Mouse (Mus musculus): ENCODE measurements around the gene D17H6S53E. TPM values are rescaled to one million over a fixed set of nuclear protein-coding genes. Genes with fewer than 3 reads are reported as not detected.

Gene D17H6S53E
- polyA plus RNA-seq, 1 experiment from 2014 or later, result 29.3 TPM

DNA sequence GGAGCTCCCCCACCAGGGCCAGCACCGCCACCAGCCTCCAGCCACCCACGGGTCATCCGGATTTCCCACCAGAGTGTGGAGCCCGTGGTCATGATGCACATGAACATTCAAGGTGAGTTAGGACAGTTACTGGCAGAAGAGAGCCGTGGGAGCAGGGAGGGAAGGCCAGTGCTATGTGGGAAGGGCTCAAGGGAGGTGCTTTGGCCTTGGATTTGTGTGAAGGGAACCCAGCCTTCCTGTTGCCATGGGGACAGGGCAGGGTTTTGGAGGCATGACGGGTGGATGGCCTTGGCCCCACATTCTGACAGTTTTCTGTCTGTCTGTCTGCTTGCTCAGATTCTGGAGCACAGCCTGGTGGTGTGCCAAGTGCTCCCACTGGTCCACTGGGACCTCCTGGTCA lies 15.8 kb downstream of the D17H6S53E start:
- ChIA-PET POLR2A (no interaction called here), CTCF (interaction anchor here (1.7 kb wide), 1 partner anchor 14 kb away, joined by 6 read pairs; no protein-coding TSS in a partner anchor)
- DNase-seq (ENCODE audit: low read depth, low spot score) (no peak), ATAC-seq (no peak)
- no peak for TF ChIP-seq CTCF (IDR thresholded peaks at IDR 0.05)
- in situ Hi-C loops (cut with MboI; ENCODE audit: low pct_unique_long_range_greater_than_20kb), result loop anchor here (25.0 kb wide), 1 partner anchor 505 kb away; the partner anchor contains the start of genes Atf6b, Fkbpl, Ppt2 and Prrt1
- no peaks in the 10 kb centered on the region for H3K27me3 ChIP-seq

DNA sequence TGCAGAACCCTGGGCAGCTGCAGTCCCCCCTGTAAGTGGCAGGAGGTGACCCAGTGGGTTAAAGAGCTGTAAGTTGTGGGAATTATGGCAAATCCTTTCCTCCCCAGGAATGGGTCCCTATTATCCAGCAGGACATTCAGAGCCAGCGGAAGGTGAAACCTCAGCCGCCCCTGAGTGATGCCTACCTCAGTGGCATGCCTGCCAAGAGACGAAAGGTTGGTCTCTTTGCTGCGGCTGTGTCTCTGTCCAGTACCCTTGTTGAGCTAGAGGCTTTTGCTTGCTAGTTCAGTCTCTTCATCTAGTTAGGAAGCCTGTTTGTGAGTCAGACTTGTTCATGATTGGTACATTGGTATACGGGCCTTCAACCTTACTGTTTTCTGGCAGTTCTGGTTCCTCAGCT lies 20.0 kb downstream of the D17H6S53E start:
- DNase-seq (ENCODE audit: low read depth, low spot score) (no peak), ATAC-seq (no peak)
- ChIA-PET POLR2A (interaction anchor here (1.8 to 3.7 kb wide), 2 partner anchors 9 to 13 kb away, joined by 11 to 17 read pairs; no protein-coding TSS in a partner anchor), CTCF (interaction anchor here (0.7 to 0.9 kb wide), 2 partner anchors 8 to 22 kb away, joined by 3 to 4 read pairs; no protein-coding TSS in a partner anchor)
- in situ Hi-C loops (cut with MboI; ENCODE audit: low pct_unique_long_range_greater_than_20kb), result loop anchor here (25.0 kb wide), 1 partner anchor 509 kb away; the partner anchor contains the start of genes Atf6b, Fkbpl, Ppt2 and Prrt1
- no peak for TF ChIP-seq CTCF (IDR thresholded peaks at IDR 0.05)
- H3K27me3 ChIP-seq, result no peaks in the 10 kb centered on the region

DNA sequence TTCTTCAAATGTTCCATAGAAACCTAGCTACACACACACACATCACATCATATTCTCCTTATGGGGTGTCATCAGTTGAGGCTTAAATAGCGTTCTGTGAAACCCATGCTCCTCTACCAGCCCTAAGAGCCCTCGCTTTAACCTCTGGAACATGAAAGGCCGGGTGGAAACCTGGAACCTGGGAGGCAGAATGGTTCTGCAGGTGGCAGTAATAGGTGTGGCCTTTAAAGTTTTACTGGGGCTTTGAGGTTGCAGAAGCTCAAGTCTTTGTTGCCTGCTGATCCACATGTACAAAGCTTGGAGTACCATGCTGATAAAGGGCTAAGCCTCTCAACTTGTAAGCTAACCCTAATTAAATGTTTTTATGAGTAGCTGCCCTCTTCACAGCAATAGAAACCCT lies 21.2 kb downstream of the D17H6S53E start:
- TF ChIP-seq CTCF (IDR thresholded peaks at IDR 0.05), result no peak
- POLR2A ChIA-PET, result interaction anchor here (0.7 to 3.7 kb wide), 6 partner anchors 10 to 215 kb away, joined by 5 to 17 read pairs (median 7); partner anchors contain the start of gene Prrc2a
- no peak for ATAC-seq
- no peak for DNase-seq (ENCODE audit: low read depth, low spot score)
- CTCF ChIA-PET, result interaction anchor here (0.7 to 1.1 kb wide), 2 partner anchors 12 to 18 kb away, joined by 3 read pairs; no protein-coding TSS in a partner anchor
- in situ Hi-C loops (cut with MboI; ENCODE audit: low pct_unique_long_range_greater_than_20kb), result loop anchor here (25.0 kb wide), 1 partner anchor 510 kb away; the partner anchor contains the start of genes Atf6b, Fkbpl, Ppt2 and Prrt1
- H3K27me3 ChIP-seq, result no peaks in the 10 kb centered on the region

DNA sequence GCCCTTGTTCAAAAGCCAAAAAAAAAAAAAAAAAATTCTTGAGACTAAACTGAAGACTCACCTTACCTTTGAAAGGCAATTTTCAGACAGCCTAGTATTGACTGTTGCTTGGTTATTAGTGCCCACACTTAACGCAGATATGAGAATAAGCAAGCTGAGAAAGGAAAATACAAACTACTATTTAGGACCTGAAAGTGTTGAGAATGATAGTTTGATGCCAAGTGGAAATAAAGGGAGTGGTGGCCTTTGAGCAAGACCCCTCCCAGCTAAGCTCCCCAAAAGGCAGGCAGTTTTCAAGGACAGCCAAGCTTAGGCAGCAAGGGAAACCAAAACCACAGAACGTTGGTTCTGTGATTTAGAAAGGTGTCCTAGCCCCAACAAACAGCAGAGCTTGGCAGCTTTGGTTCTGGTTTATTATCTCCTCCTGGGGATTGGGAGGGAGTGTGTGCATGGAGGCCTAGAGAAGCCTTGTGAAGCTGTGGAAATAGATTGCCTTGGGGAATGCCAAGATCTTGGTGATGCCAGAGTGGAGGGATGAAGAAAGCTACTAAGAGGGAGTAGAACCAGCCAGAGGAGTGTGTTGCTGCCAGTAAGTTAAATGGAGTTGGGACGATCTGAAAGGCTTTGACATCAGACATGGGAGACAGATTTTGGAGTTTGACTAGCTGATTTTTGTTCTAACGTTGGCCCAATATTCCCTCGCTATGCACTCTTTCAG lies 21.9 kb downstream of the D17H6S53E start:
- ChIA-PET CTCF (interaction anchor here (1.1 kb wide), 1 partner anchor 18 kb away, joined by 3 read pairs; no protein-coding TSS in a partner anchor), POLR2A (interaction anchor here (0.7 to 3.7 kb wide), 6 partner anchors 9 to 216 kb away, joined by 5 to 17 read pairs (median 7); partner anchors contain the start of gene Prrc2a)
- TF ChIP-seq CTCF (IDR thresholded peaks at IDR 0.05), result no peak
- in situ Hi-C loops (cut with MboI; ENCODE audit: low pct_unique_long_range_greater_than_20kb), result loop anchor here (25.0 kb wide), 1 partner anchor 511 kb away; the partner anchor contains the start of genes Atf6b, Fkbpl, Ppt2 and Prrt1
- DNase-seq (ENCODE audit: low read depth, low spot score) (no peak), ATAC-seq (no peak)
- no peaks in the 10 kb centered on the region for H3K27me3 ChIP-seq

DNA sequence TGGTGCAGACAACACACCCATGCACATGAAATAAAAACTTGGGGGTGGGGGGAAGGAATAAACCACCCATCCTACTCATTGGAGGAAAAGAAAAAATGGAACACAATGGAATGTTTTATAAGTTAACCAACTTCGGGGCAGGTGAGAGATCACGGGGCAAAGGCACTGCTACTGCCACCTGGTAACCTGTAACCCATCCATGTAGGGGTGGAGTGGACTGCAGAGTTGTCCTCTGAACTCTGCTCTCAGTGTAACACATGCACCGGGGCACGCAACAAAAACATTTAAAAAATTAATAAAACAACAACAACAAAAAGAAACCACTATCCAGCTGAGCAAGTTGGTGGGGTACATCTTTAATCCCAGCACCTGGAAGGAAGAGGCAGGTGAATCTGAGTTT lies 25.9 kb downstream of the D17H6S53E start:
- no peak for TF ChIP-seq CTCF (IDR thresholded peaks at IDR 0.05)
- CTCF ChIA-PET, result interaction anchor here (1.2 kb wide), 1 partner anchor 10 kb away, joined by 4 read pairs; no protein-coding TSS in a partner anchor
- H3K27me3 ChIP-seq, result no peaks in the 10 kb centered on the region
- in situ Hi-C loops (cut with MboI; ENCODE audit: low pct_unique_long_range_greater_than_20kb), result no loop called here
- POLR2A ChIA-PET, result interaction anchor here (1.2 kb wide), 1 partner anchor 11 kb away, joined by 5 read pairs; no protein-coding TSS in a partner anchor
- no peak for DNase-seq (ENCODE audit: low read depth, low spot score)
- no peak for ATAC-seq

DNA sequence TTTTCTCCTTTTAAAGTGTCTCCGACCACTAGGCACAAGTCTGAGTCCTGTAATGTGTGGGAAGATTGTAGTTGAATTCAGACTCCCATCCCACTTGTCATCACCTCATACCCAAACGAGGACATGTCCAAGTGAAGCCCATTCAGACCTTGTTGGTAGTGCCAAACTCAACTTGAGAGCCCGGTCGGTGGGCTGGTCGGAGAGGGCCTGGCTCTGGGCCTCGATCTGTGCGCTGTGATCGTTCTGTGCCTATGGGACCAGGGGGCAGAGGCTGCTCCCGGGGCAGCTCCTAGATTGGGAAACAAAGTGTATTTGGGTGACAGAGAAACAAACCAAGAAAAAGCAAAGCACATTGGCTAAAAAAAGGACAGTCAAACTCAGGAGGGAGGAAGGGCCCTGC lies 26.9 kb downstream of the D17H6S53E start:
- DNase-seq (ENCODE audit: low read depth, low spot score) (no peak), ATAC-seq (no peak)
- POLR2A ChIA-PET, result interaction anchor here (1.2 kb wide), 1 partner anchor 10 kb away, joined by 5 read pairs; no protein-coding TSS in a partner anchor
- in situ Hi-C loops (cut with MboI; ENCODE audit: low pct_unique_long_range_greater_than_20kb), result no loop called here
- no peak for TF ChIP-seq CTCF (IDR thresholded peaks at IDR 0.05)
- no peaks in the 10 kb centered on the region for H3K27me3 ChIP-seq
- CTCF ChIA-PET, result interaction anchor here (1.2 kb wide), 1 partner anchor 9 kb away, joined by 4 read pairs; no protein-coding TSS in a partner anchor

DNA sequence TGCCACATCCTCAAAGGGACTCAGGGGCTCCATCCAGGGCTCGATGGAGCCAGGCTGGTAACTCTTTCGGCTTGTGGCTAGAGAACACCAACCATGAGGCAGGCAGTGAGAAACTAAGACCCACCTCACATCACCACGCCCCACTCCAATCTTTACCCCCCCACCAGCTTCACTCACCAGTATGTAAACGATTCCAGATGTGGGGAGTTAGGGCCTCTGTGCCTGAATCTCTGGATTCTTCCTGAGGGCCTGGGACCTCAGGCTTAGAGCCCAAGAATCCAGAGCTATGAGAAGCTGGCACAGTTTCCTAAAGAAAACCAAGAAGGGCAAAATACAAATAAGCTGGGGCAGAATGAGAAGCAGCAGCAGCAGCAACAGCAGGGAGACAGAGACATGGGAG lies 27.8 kb downstream of the D17H6S53E start:
- no peak for ATAC-seq
- POLR2A ChIA-PET, result interaction anchor here (1.3 kb wide), 1 partner anchor 9 kb away, joined by 4 read pairs; no protein-coding TSS in a partner anchor
- DNase-seq (ENCODE audit: low read depth, low spot score), result no peak
- CTCF ChIA-PET, result no interaction called here
- H3K27me3 ChIP-seq, result no peaks in the 10 kb centered on the region
- TF ChIP-seq CTCF (IDR thresholded peaks at IDR 0.05), result no peak
- in situ Hi-C loops (cut with MboI; ENCODE audit: low pct_unique_long_range_greater_than_20kb), result no loop called here

DNA sequence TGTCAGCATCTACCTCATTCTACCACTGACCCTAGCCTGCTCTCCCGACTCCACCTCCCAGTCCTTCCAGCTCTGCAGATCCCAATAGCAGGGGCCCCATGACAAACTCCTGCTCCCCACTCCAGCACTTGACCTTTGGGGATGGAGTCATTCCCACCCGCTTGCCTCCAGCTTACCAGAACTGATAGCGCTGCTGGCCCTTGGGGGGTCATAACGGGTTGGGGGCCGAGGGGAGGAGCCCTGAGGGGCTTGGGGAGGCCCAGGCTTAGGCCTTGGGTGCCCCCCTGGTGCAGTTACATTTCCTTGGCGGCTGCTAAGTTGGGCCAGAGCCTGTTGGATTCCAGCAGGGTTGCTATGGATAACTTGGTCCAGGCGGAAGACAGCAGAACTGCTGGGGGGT lies 28.4 kb downstream of the D17H6S53E start:
- in situ Hi-C loops (cut with MboI; ENCODE audit: low pct_unique_long_range_greater_than_20kb), result no loop called here
- DNase-seq (ENCODE audit: low read depth, low spot score), result no peak
- no peak for TF ChIP-seq CTCF (IDR thresholded peaks at IDR 0.05)
- CTCF ChIA-PET, result no interaction called here
- no peak for ATAC-seq
- POLR2A ChIA-PET, result interaction anchor here (1.3 to 1.8 kb wide), 2 partner anchors 9 kb away, joined by 4 to 6 read pairs; no protein-coding TSS in a partner anchor
- no peaks in the 10 kb centered on the region for H3K27me3 ChIP-seq

DNA sequence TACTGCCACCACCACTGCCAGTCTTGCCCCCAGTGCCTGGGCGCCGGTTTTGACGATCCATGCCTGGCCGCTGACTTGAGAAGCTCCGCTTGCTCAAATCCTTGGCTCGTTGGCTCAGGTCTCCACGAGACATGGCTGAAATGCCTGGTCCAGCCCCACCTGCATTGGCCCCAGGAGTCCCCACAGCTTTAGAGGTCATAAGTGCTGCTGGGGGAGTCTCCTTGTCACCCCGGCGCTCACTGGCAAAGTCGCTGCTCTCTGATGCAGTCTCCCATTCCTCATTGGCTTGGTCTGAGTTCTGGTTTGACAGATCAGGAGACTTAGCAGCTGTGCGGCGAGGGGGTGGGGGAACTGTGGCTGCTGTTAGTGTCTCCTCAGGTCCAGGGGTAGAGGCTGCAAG lies 29.3 kb downstream of the D17H6S53E start:
- POLR2A ChIA-PET, result interaction anchor here (0.8 to 1.8 kb wide), 2 partner anchors 9 to 12 kb away, joined by 3 to 6 read pairs; no protein-coding TSS in a partner anchor
- in situ Hi-C loops (cut with MboI; ENCODE audit: low pct_unique_long_range_greater_than_20kb), result no loop called here
- no peaks in the 10 kb centered on the region for H3K27me3 ChIP-seq
- ATAC-seq (no peak), DNase-seq (ENCODE audit: low read depth, low spot score) (no peak)
- no peak for TF ChIP-seq CTCF (IDR thresholded peaks at IDR 0.05)
- CTCF ChIA-PET, result interaction anchor here (0.8 to 1.7 kb wide), 4 partner anchors 11 to 19 kb away, joined by 3 to 6 read pairs (median 3); no protein-coding TSS in a partner anchor

DNA sequence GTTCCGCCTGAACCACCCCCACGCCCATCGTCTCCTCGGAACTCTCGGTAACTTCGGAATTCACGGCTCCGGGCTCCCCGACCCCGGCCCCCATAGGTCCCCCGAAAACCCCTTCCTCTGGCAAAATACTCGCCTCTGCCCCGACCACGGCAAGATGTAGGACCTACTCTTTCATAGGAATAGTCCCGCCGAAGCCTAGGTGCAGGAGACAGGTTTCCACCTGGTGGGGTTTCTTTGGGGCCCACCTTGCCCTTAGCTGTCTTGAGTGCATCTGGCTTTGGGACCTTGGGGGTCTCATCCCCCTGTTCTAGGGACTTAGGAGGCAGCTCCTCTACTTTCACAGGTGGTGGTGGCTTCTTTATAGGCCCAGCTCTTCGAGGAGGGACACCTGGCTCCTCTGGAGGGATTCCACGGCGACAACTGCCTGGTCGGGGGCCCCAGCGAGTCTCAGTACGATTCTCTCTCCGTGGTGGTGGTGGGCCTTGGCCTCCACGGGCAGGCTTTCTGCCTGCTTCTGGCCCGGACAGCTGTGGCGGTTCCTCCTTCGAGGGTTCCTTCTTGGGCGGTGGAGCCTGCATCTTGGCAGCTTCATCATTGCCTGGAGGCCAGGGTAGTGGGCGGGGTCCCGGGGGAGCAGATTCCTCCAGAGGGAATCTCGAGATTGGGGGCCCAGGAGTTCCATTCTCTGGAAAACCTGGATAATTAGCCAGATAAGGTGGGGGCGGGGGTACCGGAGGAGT lies 30.5 kb downstream of the D17H6S53E start:
- ChIA-PET POLR2A (interaction anchor here (1.8 kb wide), 2 partner anchors 7 to 9 kb away, joined by 5 to 6 read pairs; no protein-coding TSS in a partner anchor), CTCF (interaction anchor here (1.3 to 1.7 kb wide), 2 partner anchors 15 to 20 kb away, joined by 3 to 6 read pairs; no protein-coding TSS in a partner anchor)
- H3K27me3 ChIP-seq, result no peaks in the 10 kb centered on the region
- TF ChIP-seq CTCF (IDR thresholded peaks at IDR 0.05), result no peak
- in situ Hi-C loops (cut with MboI; ENCODE audit: low pct_unique_long_range_greater_than_20kb), result no loop called here
- DNase-seq (ENCODE audit: low read depth, low spot score) (no peak), ATAC-seq (no peak)
